Mouse (Mus musculus): ENCODE data around the gene Elmo1. TPM values are rescaled to one million over a fixed set of nuclear protein-coding genes. Genes with fewer than 3 reads are reported as not detected.

The Elmo1 gene
- polyA plus RNA-seq, 1 experiment from 2014 or later, result 31.3 TPM

DNA sequence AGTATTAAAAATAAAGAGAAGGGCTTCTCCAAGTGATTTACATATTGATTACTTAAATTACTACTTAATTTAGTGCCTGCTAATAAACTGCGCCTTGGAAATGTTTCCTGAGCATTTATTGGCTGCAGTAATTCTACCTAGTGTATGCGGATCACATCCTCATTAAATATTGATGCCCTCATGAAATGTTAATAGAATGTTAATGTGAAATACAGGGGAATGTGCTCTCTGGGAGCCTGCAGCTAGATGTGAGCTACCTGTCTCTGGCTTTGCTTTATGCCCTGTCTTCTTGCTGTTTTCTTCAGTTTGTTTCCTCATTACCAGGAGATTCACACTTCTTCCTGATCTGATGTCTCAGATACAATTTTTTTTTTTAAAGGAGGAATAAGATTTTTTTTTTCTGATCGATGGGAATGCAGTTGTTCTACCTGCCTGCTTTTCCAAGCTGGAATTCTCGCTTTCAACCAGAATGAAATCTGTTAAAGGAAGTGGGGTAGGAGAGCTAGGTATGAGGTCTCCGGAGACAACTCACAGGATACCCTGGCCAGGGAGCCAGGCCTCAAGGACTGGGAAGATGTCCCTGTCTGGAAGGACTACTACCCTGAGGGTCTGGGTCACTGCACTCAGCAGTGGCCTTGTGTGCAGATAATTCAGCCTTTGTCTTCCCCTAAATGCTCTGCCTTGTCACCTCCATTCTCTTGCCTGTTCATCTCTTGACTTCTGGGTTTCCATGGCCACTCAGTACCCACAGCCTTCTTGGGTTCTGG is 279.8 kb downstream of the Elmo1 start:
- no peak overlapping the region for H3K4me3 ChIP-seq (ENCODE audit: inconsistent target)
- WGBS (ENCODE audit: missing documents), result 98% methylated on average over 5 of the region's 5 CpGs

GRCm38 (mm10) chr13:20371501-20371900 is 281.1 kb downstream of the Elmo1 start:
- Histone ChIP-seq H3K27ac (no peak overlapping the region), H3K4me3 (ENCODE audit: inconsistent target) (no peak overlapping the region), H3K36me3 (ENCODE audit: inconsistent target) (0 out of 2 replicates have a peak, but pooled peaks cover 5% of the 10 kb centered on the region), H3K79me2 (ENCODE audit: inconsistent target) (no peaks in the 10 kb centered on the region)
- WGBS (ENCODE audit: missing documents), result 93% methylated on average over 6 of the region's 6 CpGs

More for the DNA sequence above, 279.8 kb downstream of the Elmo1 start:
- Histone ChIP-seq H3K36me3 (ENCODE audit: inconsistent target) (0 out of 2 replicates have a peak, but pooled peaks cover 5% of the 10 kb centered on the region), H3K79me2 (ENCODE audit: inconsistent target) (no peaks in the 10 kb centered on the region), H3K27ac (no peak overlapping the region)

DNA sequence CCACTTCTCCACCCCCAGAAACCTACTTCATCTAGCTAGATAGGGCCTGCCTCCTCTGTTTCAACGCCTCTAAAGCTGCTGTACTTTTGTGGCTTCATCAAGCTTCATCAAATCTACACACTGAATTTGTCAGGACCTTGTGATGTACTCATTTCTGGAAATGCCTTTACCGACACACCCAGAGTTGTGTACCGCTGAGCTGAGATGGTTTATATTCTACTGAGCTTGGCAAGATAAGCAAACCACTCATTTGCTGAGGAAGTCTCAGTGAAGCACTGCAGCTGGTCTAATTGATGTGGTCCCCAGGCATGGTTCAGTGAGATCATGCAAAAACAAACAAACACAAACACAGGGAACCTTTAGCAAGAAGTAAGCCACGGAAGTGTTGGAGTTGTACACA is 281.9 kb downstream of the Elmo1 start:
- WGBS (ENCODE audit: missing documents), result 97% methylated on average over 4 of the region's 4 CpGs
- no peaks in the 10 kb centered on the region for H3K79me2 ChIP-seq (ENCODE audit: inconsistent target)
- H3K27ac ChIP-seq, result no peak overlapping the region
- no peak overlapping the region for H3K4me3 ChIP-seq (ENCODE audit: inconsistent target)
- H3K36me3 ChIP-seq (ENCODE audit: inconsistent target), result 0 out of 2 replicates have a peak, but pooled peaks cover 5% of the 10 kb centered on the region

- H3K4me3 ChIP-seq (ENCODE audit: inconsistent target), result no peak overlapping the region
- H3K36me3 ChIP-seq (ENCODE audit: inconsistent target), result 0 out of 2 replicates have a peak, but pooled peaks cover 5% of the 10 kb centered on the region
- 97% methylated on average over 8 of the region's 8 CpGs for WGBS (ENCODE audit: missing documents)
- no peak overlapping the region for H3K27ac ChIP-seq
- no peaks in the 10 kb centered on the region; the same call in 1 of the 2 replicates for H3K79me2 ChIP-seq (ENCODE audit: inconsistent target)
Measured at GRCm38 (mm10) chr13:20378869-20379268, 288.5 kb downstream of the Elmo1 start.

DNA sequence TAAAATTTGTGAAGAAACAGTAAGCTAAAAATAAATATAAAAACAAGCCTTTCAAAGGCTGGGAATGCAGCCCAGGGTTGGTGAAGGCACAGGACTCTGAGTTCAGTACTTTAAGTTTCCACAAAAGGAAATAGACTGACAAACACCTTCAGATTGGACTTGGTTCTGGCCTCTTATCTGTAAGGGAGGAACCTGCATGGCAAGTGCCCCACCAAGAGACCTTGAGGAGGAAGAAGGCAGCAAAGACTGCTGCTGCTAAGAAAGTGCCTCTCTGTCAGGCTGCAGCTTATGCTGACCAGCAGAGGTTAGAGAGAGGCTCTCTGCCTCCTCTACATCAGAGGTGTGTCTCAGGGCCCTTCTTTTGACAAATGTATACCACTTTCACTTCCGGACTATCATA is 293.5 kb downstream of the Elmo1 start:
- WGBS (ENCODE audit: missing documents), result 100% methylated on average over 1 of the region's 1 CpGs
- Histone ChIP-seq H3K36me3 (ENCODE audit: inconsistent target) (no peaks in the 10 kb centered on the region), H3K27ac (no peak overlapping the region), H3K79me2 (ENCODE audit: inconsistent target) (no peaks in the 10 kb centered on the region; the same call in 1 of the 2 replicates), H3K4me3 (ENCODE audit: inconsistent target) (no peak overlapping the region)

DNA sequence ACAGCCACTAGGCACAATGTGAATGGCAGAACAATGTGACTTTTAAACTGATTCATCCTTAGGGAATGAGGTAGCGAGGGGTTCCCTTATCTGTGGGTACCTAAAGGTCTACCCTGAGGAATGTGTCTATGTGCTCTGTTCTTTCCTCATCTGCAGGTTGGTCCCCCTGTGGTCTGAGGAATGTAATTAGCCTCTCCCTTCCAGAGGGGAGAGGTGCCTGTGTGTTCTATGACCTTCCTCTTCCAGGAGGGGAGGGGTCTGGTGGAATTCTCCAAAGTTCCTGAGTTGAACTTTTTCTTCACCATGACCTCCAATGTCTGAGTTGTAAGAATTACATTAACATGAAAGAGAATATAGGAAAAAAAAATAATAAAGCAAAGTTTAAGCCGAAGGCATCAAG is 294.4 kb downstream of the Elmo1 start:
- Histone ChIP-seq H3K79me2 (ENCODE audit: inconsistent target) (no peaks in the 10 kb centered on the region; the same call in 1 of the 2 replicates), H3K36me3 (ENCODE audit: inconsistent target) (no peaks in the 10 kb centered on the region), H3K27ac (no peak overlapping the region), H3K4me3 (ENCODE audit: inconsistent target) (no peak overlapping the region)
- WGBS (ENCODE audit: missing documents), result 94% methylated on average over 2 of the region's 2 CpGs

DNA sequence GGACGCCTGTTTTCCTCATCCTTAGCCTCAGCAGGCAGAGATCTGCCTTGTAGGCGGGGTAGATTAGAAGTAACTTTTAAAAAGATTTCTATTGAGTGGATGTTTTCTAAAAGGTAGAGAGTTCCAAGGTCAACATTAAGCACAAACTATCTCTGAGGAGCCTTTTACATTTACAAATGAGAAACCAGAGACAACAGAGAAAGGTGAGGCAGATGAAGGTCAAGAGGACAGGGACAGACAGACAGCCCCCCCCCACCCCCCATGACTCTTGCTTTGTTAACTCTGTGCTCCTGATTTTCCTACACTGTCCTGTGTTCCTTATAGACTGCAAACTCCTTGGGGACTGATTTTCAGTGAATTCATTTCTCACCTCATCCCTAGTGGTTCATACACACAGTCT is 295.0 kb downstream of the Elmo1 start:
- H3K4me3 ChIP-seq (ENCODE audit: inconsistent target), result no peak overlapping the region
- no peaks in the 10 kb centered on the region for H3K36me3 ChIP-seq (ENCODE audit: inconsistent target)
- H3K79me2 ChIP-seq (ENCODE audit: inconsistent target), result no peaks in the 10 kb centered on the region; the same call in 1 of the 2 replicates
- H3K27ac ChIP-seq, result no peak overlapping the region
- WGBS (ENCODE audit: missing documents), result 93% methylated on average over 2 of the region's 2 CpGs

GRCm38 (mm10) chr13:20386462-20387141 is 296.2 kb downstream of the Elmo1 start:
- no peaks in the 10 kb centered on the region for H3K79me2 ChIP-seq (ENCODE audit: inconsistent target)
- H3K4me3 ChIP-seq (ENCODE audit: inconsistent target), result no peak overlapping the region
- H3K36me3 ChIP-seq (ENCODE audit: inconsistent target), result no peaks in the 10 kb centered on the region
- H3K27ac ChIP-seq, result no peak overlapping the region
- WGBS (ENCODE audit: missing documents), result 90% methylated on average over 3 of the region's 4 CpGs

- Histone ChIP-seq H3K79me2 (ENCODE audit: inconsistent target) (no peaks in the 10 kb centered on the region), H3K4me3 (ENCODE audit: inconsistent target) (no peak overlapping the region), H3K36me3 (ENCODE audit: inconsistent target) (no peaks in the 10 kb centered on the region), H3K27ac (no peak overlapping the region)
- 98% methylated on average over 3 of the region's 3 CpGs for WGBS (ENCODE audit: missing documents)
Measured at GRCm38 (mm10) chr13:20392824-20393598, 302.6 kb downstream of the Elmo1 start.

GRCm38 (mm10) chr13:20397744-20398143 is 307.3 kb downstream of the Elmo1 start:
- Histone ChIP-seq H3K27ac (no peak overlapping the region), H3K4me3 (ENCODE audit: inconsistent target) (no peak overlapping the region), H3K79me2 (ENCODE audit: inconsistent target) (no peaks in the 10 kb centered on the region), H3K36me3 (ENCODE audit: inconsistent target) (0 out of 2 replicates have a peak, but pooled peaks cover 3% of the 10 kb centered on the region)
- WGBS (ENCODE audit: missing documents), result 100% methylated on average over 2 of the region's 3 CpGs

DNA sequence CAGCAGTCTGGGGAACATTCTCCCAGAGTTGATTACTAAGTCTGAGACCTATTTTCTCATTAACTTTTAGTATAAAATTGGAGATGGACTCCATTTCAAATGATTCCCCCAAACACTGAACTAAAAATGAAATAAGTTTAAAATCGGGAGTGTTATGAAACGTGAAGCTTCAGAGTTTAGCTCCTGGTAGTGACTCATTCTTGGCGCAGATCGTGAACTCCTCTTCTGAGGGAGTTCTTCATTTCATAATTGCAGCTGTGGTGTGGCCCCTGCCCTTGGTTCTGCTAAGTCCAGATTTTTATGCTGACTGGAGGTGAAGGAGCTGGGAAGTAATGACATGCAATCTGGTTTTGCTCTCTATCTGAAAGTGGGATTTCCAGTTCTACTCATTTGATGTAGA is 307.9 kb downstream of the Elmo1 start:
- H3K27ac ChIP-seq, result no peak overlapping the region
- no peaks in the 10 kb centered on the region for H3K79me2 ChIP-seq (ENCODE audit: inconsistent target)
- H3K4me3 ChIP-seq (ENCODE audit: inconsistent target), result no peak overlapping the region
- 81% methylated on average over 4 of the region's 4 CpGs for WGBS (ENCODE audit: missing documents)
- 0 out of 2 replicates have a peak, but pooled peaks cover 3% of the 10 kb centered on the region for H3K36me3 ChIP-seq (ENCODE audit: inconsistent target)

GRCm38 (mm10) chr13:20404530-20404929 is 314.1 kb downstream of the Elmo1 start:
- H3K79me2 ChIP-seq (ENCODE audit: inconsistent target), result no peaks in the 10 kb centered on the region

GRCm38 (mm10) chr13:20406470-20407213 is 316.2 kb downstream of the Elmo1 start:
- Histone ChIP-seq H3K27ac (no peak overlapping the region), H3K79me2 (ENCODE audit: inconsistent target) (no peaks in the 10 kb centered on the region), H3K4me3 (ENCODE audit: inconsistent target) (no peak overlapping the region), H3K36me3 (ENCODE audit: inconsistent target) (no peaks in the 10 kb centered on the region)
- WGBS (ENCODE audit: missing documents), result 99% methylated on average over 11 of the region's 11 CpGs

More at GRCm38 (mm10) chr13:20404530-20404929, 314.1 kb downstream of the Elmo1 start:
- 0 out of 2 replicates have a peak, but pooled peaks cover 3% of the 10 kb centered on the region for H3K36me3 ChIP-seq (ENCODE audit: inconsistent target)
- H3K4me3 ChIP-seq (ENCODE audit: inconsistent target), result no peak overlapping the region
- no peak overlapping the region for H3K27ac ChIP-seq
- WGBS (ENCODE audit: missing documents), result 86% methylated on average over 3 of the region's 3 CpGs

All from macrophage (primary cell).